Mouse (Mus musculus): ENCODE results near the gene Sgpp1. TPM values are rescaled to one million over a fixed set of nuclear protein-coding genes. Genes with fewer than 3 reads are reported as not detected.
A peak's percentile ranks its signal among the peaks of the same experiment; 100 is the strongest.

The Sgpp1 gene
- polyA plus RNA-seq, 1 experiment from 2014 or later = 8.0 TPM

GRCm38 (mm10) chr12:75748574-75748973 is 13.0 kb upstream of the Sgpp1 start:
- Histone ChIP-seq H3K4me1 (replicated peaks) (no peaks in the 10 kb centered on the region), H3K27me3 (no peaks in the 10 kb centered on the region), H3K36me3 (no peaks in the 10 kb centered on the region), H3K27ac (replicated peaks) (no peak overlapping the region), H3K4me3 (no peak overlapping the region), H3K9ac (no peak overlapping the region), H3K4me2 (no peak overlapping the region), H3K9me3 (no peaks in the 10 kb centered on the region)
- 65% methylated on average over 4 of the region's 4 CpGs for WGBS
- no peak for ATAC-seq (ENCODE audit: low read depth)

- no peaks in the 10 kb centered on the region for H3K4me1 ChIP-seq (replicated peaks)
- H3K9me3 ChIP-seq = no peaks in the 10 kb centered on the region
- no peaks in the 10 kb centered on the region for H3K36me3 ChIP-seq
- H3K9ac ChIP-seq = no peak overlapping the region
- H3K27ac ChIP-seq (replicated peaks) = no peak overlapping the region
- peaks cover 5% of the 10 kb centered on the region; the same call in 1 of the 2 replicates for H3K27me3 ChIP-seq
- H3K4me3 ChIP-seq = no peak overlapping the region
- no peak overlapping the region for H3K4me2 ChIP-seq
- WGBS = 83% methylated on average over 14 of the region's 14 CpGs
- no peak for ATAC-seq (ENCODE audit: low read depth)
Observed at GRCm38 (mm10) chr12:75745697-75746290, 10.3 kb upstream of the Sgpp1 start.

GRCm38 (mm10) chr12:75742101-75742500 is 6.6 kb upstream of the Sgpp1 start:
- Histone ChIP-seq H3K4me1 (replicated peaks) (no peaks in the 10 kb centered on the region), H3K36me3 (no peaks in the 10 kb centered on the region), H3K9ac (no peak overlapping the region), H3K9me3 (no peaks in the 10 kb centered on the region), H3K4me3 (no peak overlapping the region), H3K4me2 (no peak overlapping the region), H3K27me3 (peaks cover 33% of the 10 kb centered on the region), H3K27ac (replicated peaks) (no peak overlapping the region)
- 82% methylated on average over 5 of the region's 5 CpGs for WGBS
- no peak for ATAC-seq (ENCODE audit: low read depth)

GRCm38 (mm10) chr12:75741273-75741672 is 5.7 kb upstream of the Sgpp1 start:
- Histone ChIP-seq H3K36me3 (no peaks in the 10 kb centered on the region), H3K27me3 (peaks cover 40% of the 10 kb centered on the region), H3K27ac (replicated peaks) (no peak overlapping the region), H3K4me2 (no peak overlapping the region), H3K4me3 (no peak overlapping the region), H3K4me1 (replicated peaks) (no peaks in the 10 kb centered on the region), H3K9ac (no peak overlapping the region), H3K9me3 (no peaks in the 10 kb centered on the region)
- 82% methylated on average over 2 of the region's 2 CpGs for WGBS
- ATAC-seq (ENCODE audit: low read depth) = no peak

GRCm38 (mm10) chr12:75740451-75740850 is 4.9 kb upstream of the Sgpp1 start:
- Histone ChIP-seq H3K4me3 (no peak overlapping the region), H3K9ac (no peak overlapping the region), H3K27me3 (peaks cover 40% of the 10 kb centered on the region), H3K27ac (replicated peaks) (no peak overlapping the region), H3K4me1 (replicated peaks) (no peaks in the 10 kb centered on the region), H3K36me3 (no peaks in the 10 kb centered on the region), H3K9me3 (no peaks in the 10 kb centered on the region), H3K4me2 (no peak overlapping the region)
- WGBS = 86% methylated on average over 1 of the region's 1 CpGs
- ATAC-seq (ENCODE audit: low read depth) = no peak

- Histone ChIP-seq H3K9me3 (no peaks in the 10 kb centered on the region), H3K9ac (no peak overlapping the region), H3K36me3 (no peaks in the 10 kb centered on the region), H3K27ac (replicated peaks) (no peak overlapping the region), H3K4me2 (no peak overlapping the region), H3K4me3 (no peak overlapping the region), H3K4me1 (replicated peaks) (peaks cover 5% of the 10 kb centered on the region), H3K27me3 (peaks cover 42% of the 10 kb centered on the region)
- WGBS = 62% methylated on average over 2 of the region's 2 CpGs
- ATAC-seq (ENCODE audit: low read depth) = no peak
Observed at GRCm38 (mm10) chr12:75739611-75740010, 4.1 kb upstream of the Sgpp1 start.

GRCm38 (mm10) chr12:75736296-75736695 is 767 bp upstream of the Sgpp1 start:
- Histone ChIP-seq H3K9me3 (no peaks in the 10 kb centered on the region), H3K27ac (replicated peaks) (no peak overlapping the region), H3K4me1 (replicated peaks) (peaks cover 24% of the 10 kb centered on the region), H3K36me3 (no peaks in the 10 kb centered on the region), H3K27me3 (peaks cover 60% of the 10 kb centered on the region), H3K9ac (no peak overlapping the region), H3K4me3 (no peak overlapping the region), H3K4me2 (peak overlapping the region; percentile 97)
- ATAC-seq (ENCODE audit: low read depth) = no peak
- 75% methylated on average over 4 of the region's 4 CpGs for WGBS

GRCm38 (mm10) chr12:75734891-75735245 is 661 bp downstream of the Sgpp1 start:
- peak overlapping the region; percentile 82 for H3K4me3 ChIP-seq
- H3K4me2 ChIP-seq = peak overlapping the region; percentile 97
- WGBS = 1% methylated on average over 17 of the region's 17 CpGs
- H3K9me3 ChIP-seq = no peaks in the 10 kb centered on the region
- peaks cover 24% of the 10 kb centered on the region for H3K4me1 ChIP-seq (replicated peaks)
- ATAC-seq (ENCODE audit: low read depth) = peak; percentile 54
- H3K9ac ChIP-seq = peak overlapping the region; percentile 92
- peak overlapping the region; percentile 86 for H3K27ac ChIP-seq (replicated peaks)
- no peaks in the 10 kb centered on the region for H3K36me3 ChIP-seq
- H3K27me3 ChIP-seq = peaks cover 52% of the 10 kb centered on the region

GRCm38 (mm10) chr12:75734167-75734566 is 1.4 kb downstream of the Sgpp1 start:
- H3K36me3 ChIP-seq = no peaks in the 10 kb centered on the region
- no peak for ATAC-seq (ENCODE audit: low read depth)
- H3K4me1 ChIP-seq (replicated peaks) = peaks cover 24% of the 10 kb centered on the region
- H3K27me3 ChIP-seq = peaks cover 45% of the 10 kb centered on the region
- H3K4me3 ChIP-seq = peak overlapping the region; percentile 82
- H3K27ac ChIP-seq (replicated peaks) = no peak overlapping the region
- H3K9me3 ChIP-seq = no peaks in the 10 kb centered on the region
- peak overlapping the region; percentile 97 for H3K4me2 ChIP-seq
- whole genome bisulfite sequencing = 22% methylated on average over 10 of the region's 10 CpGs
- H3K9ac ChIP-seq = peak overlapping the region; percentile 92; the same call in 1 of the 2 replicates

- H3K4me3 ChIP-seq = peak overlapping the region; percentile 82
Observed at GRCm38 (mm10) chr12:75733331-75734070, 2.0 kb downstream of the Sgpp1 start.

GRCm38 (mm10) chr12:75731927-75732443 is 3.5 kb downstream of the Sgpp1 start:
- no peaks in the 10 kb centered on the region for H3K9me3 ChIP-seq
- H3K4me2 ChIP-seq = no peak overlapping the region
- peaks cover 24% of the 10 kb centered on the region for H3K4me1 ChIP-seq (replicated peaks)
- no peak for ATAC-seq (ENCODE audit: low read depth)
- H3K9ac ChIP-seq = no peak overlapping the region
- H3K36me3 ChIP-seq = 0 out of 2 replicates have a peak, but pooled peaks cover 7% of the 10 kb centered on the region
- H3K4me3 ChIP-seq = no peak overlapping the region
- peaks cover 25% of the 10 kb centered on the region for H3K27me3 ChIP-seq
- H3K27ac ChIP-seq (replicated peaks) = no peak overlapping the region
- WGBS = 57% methylated on average over 6 of the region's 6 CpGs

More at GRCm38 (mm10) chr12:75733331-75734070, 2.0 kb downstream of the Sgpp1 start:
- no peak for ATAC-seq (ENCODE audit: low read depth)
- no peak overlapping the region for H3K27ac ChIP-seq (replicated peaks)
- H3K4me2 ChIP-seq = peak overlapping the region; percentile 97
- peak overlapping the region; percentile 92; the same call in 1 of the 2 replicates for H3K9ac ChIP-seq
- no peaks in the 10 kb centered on the region for H3K9me3 ChIP-seq
- 49% methylated on average over 7 of the region's 7 CpGs for WGBS
- peaks cover 24% of the 10 kb centered on the region for H3K4me1 ChIP-seq (replicated peaks)
- H3K36me3 ChIP-seq = 0 out of 2 replicates have a peak, but pooled peaks cover 3% of the 10 kb centered on the region
- peaks cover 40% of the 10 kb centered on the region for H3K27me3 ChIP-seq

GRCm38 (mm10) chr12:75731508-75731907 is 4.0 kb downstream of the Sgpp1 start:
- H3K36me3 ChIP-seq = 0 out of 2 replicates have a peak, but pooled peaks cover 7% of the 10 kb centered on the region
- ATAC-seq (ENCODE audit: low read depth) = no peak
- no peak overlapping the region for H3K4me2 ChIP-seq
- H3K4me1 ChIP-seq (replicated peaks) = peaks cover 24% of the 10 kb centered on the region
- no peak overlapping the region for H3K4me3 ChIP-seq
- H3K27me3 ChIP-seq = peaks cover 20% of the 10 kb centered on the region
- no peak overlapping the region for H3K27ac ChIP-seq (replicated peaks)
- 93% methylated on average over 3 of the region's 3 CpGs for WGBS
- H3K9me3 ChIP-seq = no peaks in the 10 kb centered on the region
- no peak overlapping the region for H3K9ac ChIP-seq

Data from neural tube, embryonic 13.5 days (tissue).